19 mouse cellular contexts compared by ENCODE assay signal in genomic region chr1:80335118-80335517, GRCm38 (mm10). TPM values are rescaled to one million over a fixed set of nuclear protein-coding genes. Genes with fewer than 3 reads are reported as not detected.
A peak's percentile ranks its signal among the peaks of the same experiment; 100 is the strongest.
DNase-seq lines count a peak whose midpoint lies in the region; ATAC-seq and TF ChIP-seq lines count a peak whose summit lies in the region.
"Had no signal": no experiment of that assay in that cellular context is flagged by ENCODE, and none has a peak within 500 bp of the region (broad histone marks: within the 10 kb centered on the region; RNA-seq: fewer than 3 reads in every experiment).

No protein-coding gene starts in this region.

- H3K27ac ChIP-seq in liver, postnatal 0 days (ENCODE audit: low read depth) = no peak overlapping the region
- H3K27ac ChIP-seq: embryonic facial prominence, embryonic 12.5 days; embryonic facial prominence, embryonic 15.5 days; forebrain, embryonic 12.5 days; forebrain, embryonic 15.5 days; hindbrain, embryonic 12.5 days; hindbrain, embryonic 15.5 days had no signal

- H3K27me3 ChIP-seq in liver, postnatal 0 days (ENCODE audit: insufficient read depth, low read length) = no peaks in the 10 kb centered on the region
- H3K27me3 ChIP-seq: embryonic facial prominence, embryonic 12.5 days; embryonic facial prominence, embryonic 15.5 days; forebrain, embryonic 12.5 days; forebrain, embryonic 15.5 days; hindbrain, embryonic 12.5 days; hindbrain, embryonic 15.5 days had no signal

- WGBS in liver, postnatal 0 days (ENCODE audit: insufficient replicate concordance) = 75% methylated on average over 1 of the region's 1 CpGs

- no peak for TF ChIP-seq CTCF in liver, postnatal 0 days (IDR thresholded peaks at IDR 0.05; ENCODE audit: low read depth)

- H3K4me1 ChIP-seq in liver, postnatal 0 days (ENCODE audit: insufficient read depth) = peaks cover 28% of the 10 kb centered on the region

- DNase-seq in liver, postnatal 0 days = no peak
- no peak for DNase-seq in liver
- DNase-seq in Muller cell, postnatal 12 days (ENCODE audit: inconsistent ontology term) = no peak
- DNase-seq: adrenal gland, adult 8-10 months; adrenal gland, postnatal 25 days; B cell, adult 2 months; gastrocnemius, postnatal 25 days had no signal

- no peak overlapping the region for H3K4me3 ChIP-seq in liver, postnatal 0 days (ENCODE audit: low read depth, low read length)
- H3K4me3 ChIP-seq: embryonic facial prominence, embryonic 12.5 days; embryonic facial prominence, embryonic 15.5 days; erythroblast, embryonic 14.5 days; forebrain, embryonic 12.5 days; forebrain, embryonic 15.5 days; hindbrain, embryonic 12.5 days; hindbrain, embryonic 15.5 days had no signal

- no peak overlapping the region for H3K9ac ChIP-seq in liver, postnatal 0 days (replicated peaks)
- H3K9ac ChIP-seq: embryonic facial prominence, embryonic 12.5 days; embryonic facial prominence, embryonic 15.5 days; forebrain, embryonic 12.5 days; forebrain, embryonic 15.5 days; hindbrain, embryonic 12.5 days; hindbrain, embryonic 15.5 days had no signal

- H3K9me3 ChIP-seq in liver, postnatal 0 days (ENCODE audit: low read length) = no peaks in the 10 kb centered on the region
- H3K9me3 ChIP-seq: embryonic facial prominence, embryonic 12.5 days; embryonic facial prominence, embryonic 15.5 days; forebrain, embryonic 12.5 days; forebrain, embryonic 15.5 days; hindbrain, embryonic 12.5 days; hindbrain, embryonic 15.5 days had no signal

- no peak for TF ChIP-seq EP300 in liver, postnatal 0 days (IDR thresholded peaks at IDR 0.05; ENCODE audit: low read depth)

- 0 out of 2 replicates have a peak overlapping the region, but pooled peaks have one; percentile 2 for H3K4me2 ChIP-seq in liver, postnatal 0 days (ENCODE audit: low read depth, low read length)
- H3K4me2 ChIP-seq: embryonic facial prominence, embryonic 12.5 days; embryonic facial prominence, embryonic 15.5 days; forebrain, embryonic 12.5 days; forebrain, embryonic 15.5 days; heart, embryonic 11.5 days; hindbrain, embryonic 12.5 days; hindbrain, embryonic 15.5 days had no signal

- H3K36me3 ChIP-seq in liver, postnatal 0 days (replicated peaks; ENCODE audit: insufficient read depth, low read length) = no peaks in the 10 kb centered on the region
- H3K36me3 ChIP-seq: embryonic facial prominence, embryonic 12.5 days; embryonic facial prominence, embryonic 15.5 days; forebrain, embryonic 12.5 days; forebrain, embryonic 15.5 days; hindbrain, embryonic 12.5 days; hindbrain, embryonic 15.5 days had no signal

- ATAC-seq in liver, postnatal 0 days = no peak
- peak; percentile 78 for ATAC-seq in granulocyte monocyte progenitor cell, adult 5-6 weeks (replicated peaks; ENCODE audit: poor library complexity, severe bottlenecking)
- ATAC-seq in monocyte, adult 5-6 weeks (replicated peaks; ENCODE audit: insufficient number of reproducible peaks, low FRiP score, low TSS enrichment, poor library complexity, severe bottlenecking) = peak; percentile 67
- ATAC-seq in erythroblast, adult 5-6 weeks (replicated peaks; ENCODE audit: low FRiP score, poor library complexity, severe bottlenecking) = no peak
- ATAC-seq: activated CD4-positive, CD25-positive, alpha-beta regulatory T cell, adult 4 months; forebrain, embryonic 15.5 days had no signal

RNA-seq across cellular contexts. Expression of gene Cul3, which starts 5.2 kb away (rescaled TPM):
- polyA plus RNA-seq in liver, postnatal 0 days (2015; fragmentation: Nextera tagmentation; extraction: Ambion mirVana) = 16.7 and 21.6 TPM in 2 replicates
- 74.6 and 110 TPM in 2 replicates for total RNA-seq in granulocyte monocyte progenitor cell, adult 5-6 weeks (2014; fragmentation: Nextera tagmentation)
- total RNA-seq in granulocyte monocyte progenitor cell, adult 5-6 weeks (2017) = 209 and 304 TPM in 2 replicates
- total RNA-seq in monocyte, adult 5-6 weeks (2017) = 303 to 478 TPM (median 420 TPM) in 3 replicates
- total RNA-seq in erythroblast, adult 5-6 weeks (2015; ENCODE audit: low replicate concordance) = 52.2 and 66.5 TPM in 2 replicates
- total RNA-seq in erythroblast, adult 5-6 weeks (2017; ENCODE audit: low replicate concordance) = 170 and 201 TPM in 2 replicates

Comparison
In these comparisons a context has a peak if more than half of its experiments do, and no peak if none do; other contexts are left out.
1. ATAC-seq: peak in granulocyte monocyte progenitor cell, adult 5-6 weeks (single experiment) and monocyte, adult 5-6 weeks (single experiment); none in liver, postnatal 0 days (single experiment) and erythroblast, adult 5-6 weeks (single experiment).